Mouse (Mus musculus) MEL-GATA-1-ER (cell line): Measurements from ENCODE around the gene Fam20a.
"Not testable (repeated sequence)": the region's sequence is repeated elsewhere in the genome, so short reads cannot be mapped to it uniquely, and the experiment has no call there.

Source experiments
- DNase-seq: peaks from one replicate; pipeline ENCODE4 v3.0.0-alpha.2; 2012; ENCODE audit warnings: low read depth; ENCODE audit errors: extremely low read depth

Gene Fam20a

GRCm38 (mm10) chr11:109680934-109681333, 41.1 kb downstream of the Fam20a start:
- peak; percentile 10 for DNase-seq

- DNase-seq: no peak
These were observed 43.8 kb downstream of the Fam20a start for GRCm38 (mm10) chr11:109678291-109678690.

GRCm38 (mm10) chr11:109676621-109677373, 45.3 kb downstream of the Fam20a start:
- DNase-seq: no peak

- no peak for DNase-seq
These were observed 46.3 kb downstream of the Fam20a start for GRCm38 (mm10) chr11:109675771-109676170.

- DNase-seq: no peak
These were observed 46.9 kb downstream of the Fam20a start for GRCm38 (mm10) chr11:109675208-109675607.

- DNase-seq: no peak
These were observed 47.5 kb downstream of the Fam20a start for GRCm38 (mm10) chr11:109674542-109674941.

- no peak for DNase-seq
These were observed 48.3 kb downstream of the Fam20a start for GRCm38 (mm10) chr11:109673741-109674140.

- no peak for DNase-seq
These were observed 49.0 kb downstream of the Fam20a start for GRCm38 (mm10) chr11:109672881-109673739.

GRCm38 (mm10) chr11:109672396-109672795, 49.7 kb downstream of the Fam20a start:
- no peak for DNase-seq

- no peak for DNase-seq
These were observed 50.1 kb downstream of the Fam20a start for GRCm38 (mm10) chr11:109672021-109672324.

GRCm38 (mm10) chr11:109671136-109672020, 50.7 kb downstream of the Fam20a start:
- DNase-seq: no peak

GRCm38 (mm10) chr11:109670026-109670916, 51.8 kb downstream of the Fam20a start:
- peak; percentile 26 for DNase-seq

- DNase-seq: no peak
These were observed 52.9 kb downstream of the Fam20a start for GRCm38 (mm10) chr11:109669149-109669708.

- no peak for DNase-seq
These were observed 53.9 kb downstream of the Fam20a start for GRCm38 (mm10) chr11:109668115-109668725.

- no peak for DNase-seq
These were observed 54.7 kb downstream of the Fam20a start for GRCm38 (mm10) chr11:109667371-109667770.

GRCm38 (mm10) chr11:109666411-109666810, 55.7 kb downstream of the Fam20a start:
- no peak for DNase-seq

GRCm38 (mm10) chr11:109665424-109665823, 56.7 kb downstream of the Fam20a start:
- DNase-seq: no peak

- no peak for DNase-seq
These were observed 57.8 kb downstream of the Fam20a start for GRCm38 (mm10) chr11:109664293-109664692.

- DNase-seq: not testable (repeated sequence)
These were observed 61.6 kb downstream of the Fam20a start for GRCm38 (mm10) chr11:109660526-109660925.

GRCm38 (mm10) chr11:109656232-109656631, 65.8 kb downstream of the Fam20a start:
- DNase-seq: peak; percentile 62
